Mouse (Mus musculus) lung, embryonic 15.5 days (tissue): ENCODE data around the gene Nlrc3. TPM values are rescaled to one million over a fixed set of nuclear protein-coding genes. Genes with fewer than 3 reads are reported as not detected.
A peak's percentile ranks its signal among the peaks of the same experiment; 100 is the strongest.

ENCODE experiments used
- ATAC-seq: fragments of 200-750 bp; cut with Nextera tagmentation; 2 replicates; pipeline ENCODE4 v1.8.0; 2017; ENCODE audit warnings: moderate number of reproducible peaks, borderline replicate concordance; ENCODE audit not compliant: low FRiP score, low TSS enrichment; ENCODE audit errors: extremely low read depth
- H3K27ac ChIP-seq: fragments of 300-500 bp; sonication (generic); 2 replicates; pipeline ENCODE4 v1.5.1; 2015; ENCODE audit warnings: moderate library complexity, mild to moderate bottlenecking, inconsistent platforms
- H3K27me3 ChIP-seq: fragments of 300-500 bp; sonication (generic); 2 replicates; pipeline ENCODE4 v1.6.1; 2015; ENCODE audit warnings: inconsistent platforms
- H3K36me3 ChIP-seq: fragments of 300-500 bp; sonication (generic); 2 replicates; pipeline ENCODE4 v1.6.1; 2015; ENCODE audit warnings: inconsistent platforms
- H3K4me1 ChIP-seq: fragments of 300-500 bp; sonication (generic); 2 replicates; pipeline ENCODE4 v1.6.1; 2015; ENCODE audit warnings: inconsistent platforms
- H3K4me2 ChIP-seq: fragments of 300-500 bp; sonication (generic); 2 replicates; pipeline ENCODE4 v1.6.1; 2015; ENCODE audit warnings: inconsistent platforms, mild to moderate bottlenecking, moderate library complexity
- H3K4me3 ChIP-seq: fragments of 300-500 bp; sonication (generic); 2 replicates; pipeline ENCODE4 v1.5.1; 2015; ENCODE audit warnings: mild to moderate bottlenecking, inconsistent platforms
- H3K9ac ChIP-seq: fragments of 300-500 bp; sonication (generic); 2 replicates; pipeline ENCODE4 v1.6.1; 2015; ENCODE audit warnings: inconsistent platforms
- H3K9me3 ChIP-seq: fragments of 300-500 bp; sonication (generic); 2 replicates; pipeline ENCODE4 v1.6.1; 2016; ENCODE audit warnings: inconsistent platforms
- WGBS: fragments of 180-500 bp; shearing (Covaris S2); methylation state at CpG from one replicate; pipeline ENCODE4 v1.1.7; 2015; 5-methylcytosine and 5-hydroxymethylcytosine counted together
- microRNA-seq: library from miRNA; unstranded; fragments of <30 nt; microRNA quantifications from one replicate; pipeline ENCODE4, GENCODE M21; 2016
- polyA plus RNA-seq: library from polyadenylated mRNA; unstranded; fragments of >200 nt; fragmentation: Nextera tagmentation; extraction: Ambion mirVana; gene quantifications from 2 replicates; pipeline ENCODE4 v1.2.1, GENCODE M21; 2015

The Nlrc3 gene
- polyA plus RNA-seq, 1 experiment from 2014 or later, result 2.0 TPM

- no peaks in the 10 kb centered on the region for H3K9me3 ChIP-seq
- H3K4me2 ChIP-seq, result no peak overlapping the region
- ATAC-seq, result peak; percentile 59; the same call in 1 of the 2 replicates
- H3K27me3 ChIP-seq, result no peaks in the 10 kb centered on the region
- 0 out of 2 replicates have a peak overlapping the region, but pooled peaks have one; percentile 7 for H3K9ac ChIP-seq
- peak overlapping the region; percentile 72 for H3K27ac ChIP-seq
- no peak overlapping the region for H3K4me3 ChIP-seq
- H3K4me1 ChIP-seq, result 0 out of 2 replicates have a peak, but pooled peaks cover 3% of the 10 kb centered on the region
- peaks cover 47% of the 10 kb centered on the region for H3K36me3 ChIP-seq
- WGBS, result 65% methylated on average over 4 of the region's 4 CpGs
Observed at GRCm38 (mm10) chr16:3923966-3924365, 52.5 kb downstream of the Nlrc3 start.

- Histone ChIP-seq H3K27me3 (no peaks in the 10 kb centered on the region), H3K4me2 (no peak overlapping the region), H3K9me3 (no peaks in the 10 kb centered on the region), H3K27ac (peak overlapping the region; percentile 64), H3K4me3 (no peak overlapping the region), H3K4me1 (0 out of 2 replicates have a peak, but pooled peaks cover 3% of the 10 kb centered on the region), H3K36me3 (peaks cover 45% of the 10 kb centered on the region), H3K9ac (no peak overlapping the region)
- ATAC-seq, result no peak
- WGBS, result 61% methylated on average over 3 of the region's 3 CpGs
Observed at GRCm38 (mm10) chr16:3923515-3923914, 52.9 kb downstream of the Nlrc3 start.

GRCm38 (mm10) chr16:3920756-3921155 is 55.7 kb downstream of the Nlrc3 start:
- H3K36me3 ChIP-seq, result peaks cover 42% of the 10 kb centered on the region
- WGBS, result 91% methylated on average over 2 of the region's 2 CpGs

DNA sequence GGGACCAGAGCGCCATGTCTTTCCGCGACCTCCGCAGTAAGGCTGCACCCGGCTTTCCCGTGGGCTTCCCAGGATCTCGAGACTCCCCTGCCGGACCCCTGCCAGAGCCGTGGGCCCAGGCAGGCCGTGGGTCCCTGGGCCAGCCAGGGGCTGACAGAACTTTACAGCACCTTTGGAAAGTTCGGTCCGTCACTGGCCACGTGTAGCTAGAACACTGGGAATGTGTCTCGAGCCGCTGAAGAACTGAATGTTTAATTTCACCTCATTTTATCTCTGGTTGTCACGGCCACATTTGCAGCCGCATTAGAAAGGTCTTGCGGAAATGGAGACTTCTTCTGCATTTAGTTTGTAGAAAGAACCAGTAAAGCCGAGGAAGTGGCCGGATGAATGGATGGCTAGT is 67.3 kb downstream of the Nlrc3 start:
- Histone ChIP-seq H3K4me1 (peaks cover 9% of the 10 kb centered on the region), H3K27ac (peak overlapping the region; percentile 83), H3K4me3 (peak overlapping the region; percentile 63), H3K4me2 (peak overlapping the region; percentile 83), H3K9ac (peak overlapping the region; percentile 67), H3K27me3 (no peaks in the 10 kb centered on the region), H3K9me3 (no peaks in the 10 kb centered on the region), H3K36me3 (peaks cover 35% of the 10 kb centered on the region)
- WGBS, result 3% methylated on average over 20 of the region's 20 CpGs
- ATAC-seq, result no peak

More at GRCm38 (mm10) chr16:3920756-3921155, 55.7 kb downstream of the Nlrc3 start:
- no peak overlapping the region for H3K27ac ChIP-seq
- no peak overlapping the region for H3K4me2 ChIP-seq
- no peak for ATAC-seq
- H3K4me1 ChIP-seq, result 0 out of 2 replicates have a peak, but pooled peaks cover 3% of the 10 kb centered on the region
- no peaks in the 10 kb centered on the region for H3K27me3 ChIP-seq
- H3K9ac ChIP-seq, result no peak overlapping the region
- no peak overlapping the region for H3K4me3 ChIP-seq
- no peaks in the 10 kb centered on the region for H3K9me3 ChIP-seq

DNA sequence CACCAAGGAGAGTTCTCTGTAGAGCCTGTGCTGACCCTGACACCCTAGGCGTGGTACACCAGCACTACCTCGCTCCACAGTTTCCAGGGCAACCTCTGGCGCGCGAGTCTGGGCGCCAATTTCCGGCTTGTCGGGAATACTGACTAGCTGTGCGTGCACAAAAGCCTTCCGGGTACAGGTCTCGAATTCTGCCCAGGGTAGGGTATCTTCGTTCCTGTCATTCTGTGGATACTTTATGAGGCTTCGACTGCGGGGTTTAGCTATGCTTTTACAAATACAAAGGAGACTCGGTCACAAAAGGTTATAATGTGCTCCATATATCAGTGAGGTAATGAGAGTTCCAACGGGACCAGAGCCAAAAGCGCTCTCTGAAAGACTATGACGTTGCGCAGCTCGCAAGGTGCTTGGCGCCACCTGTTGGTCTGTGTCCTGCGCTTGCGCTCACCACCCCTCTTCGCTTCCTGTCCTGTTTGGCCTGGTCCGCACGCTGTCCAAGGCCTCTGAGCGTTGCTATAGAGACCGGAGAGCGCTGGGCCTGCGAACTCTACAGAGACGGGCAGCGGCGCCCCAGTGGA is 67.8 kb downstream of the Nlrc3 start, which contains the start of the genes 1700037C18Rik and Cluap1:
Gene 1700037C18Rik, minus strand, starts transcription at position 153 of the 575 bp plus-strand sequence.
Gene Cluap1, plus strand, starts transcription at position 265 of the 575 bp plus-strand sequence.
- no peaks in the 10 kb centered on the region for H3K27me3 ChIP-seq
- peak within 1 kb of the TSS; percentile 63 for H3K4me3 ChIP-seq
- under 1% methylated on average over 33 of the region's 33 CpGs for WGBS
- H3K9me3 ChIP-seq, result no peaks in the 10 kb centered on the region
- H3K27ac ChIP-seq, result peak within 1 kb of the TSS; percentile 83
- peaks cover 9% of the 10 kb centered on the region for H3K4me1 ChIP-seq
- peak; percentile 98 for ATAC-seq
- peak within 1 kb of the TSS; percentile 83 for H3K4me2 ChIP-seq
- peaks cover 38% of the 10 kb centered on the region for H3K36me3 ChIP-seq
- H3K9ac ChIP-seq, result peak within 1 kb of the TSS; percentile 67

DNA sequence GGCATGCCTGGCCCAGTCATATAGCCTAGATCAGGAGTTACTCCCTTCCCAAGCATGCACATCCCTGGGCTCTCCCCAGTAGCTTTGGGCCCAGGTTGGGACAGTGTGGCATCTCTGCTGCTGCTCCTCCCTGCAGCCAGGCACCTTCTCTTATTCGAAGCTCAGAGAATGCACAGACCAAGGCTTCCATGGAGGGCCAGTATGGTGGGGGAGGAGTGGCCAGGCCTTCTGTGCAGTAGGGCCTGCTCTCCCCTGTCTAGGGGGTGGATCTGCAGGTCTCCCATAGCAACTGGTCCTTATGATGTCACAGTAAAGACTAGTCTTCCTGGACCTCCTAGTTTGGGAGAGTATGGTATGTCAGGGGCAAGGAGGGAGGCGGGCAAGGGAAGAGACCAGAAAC is 69.0 kb downstream of the Nlrc3 start:
- H3K36me3 ChIP-seq, result peaks cover 31% of the 10 kb centered on the region
- no peaks in the 10 kb centered on the region for H3K27me3 ChIP-seq
- no peak overlapping the region for H3K4me3 ChIP-seq
- WGBS, result 58% methylated on average over 2 of the region's 2 CpGs
- H3K9me3 ChIP-seq, result no peaks in the 10 kb centered on the region
- H3K4me1 ChIP-seq, result peaks cover 9% of the 10 kb centered on the region
- no peak overlapping the region for H3K9ac ChIP-seq
- H3K27ac ChIP-seq, result no peak overlapping the region
- H3K4me2 ChIP-seq, result no peak overlapping the region
- no peak for ATAC-seq

DNA sequence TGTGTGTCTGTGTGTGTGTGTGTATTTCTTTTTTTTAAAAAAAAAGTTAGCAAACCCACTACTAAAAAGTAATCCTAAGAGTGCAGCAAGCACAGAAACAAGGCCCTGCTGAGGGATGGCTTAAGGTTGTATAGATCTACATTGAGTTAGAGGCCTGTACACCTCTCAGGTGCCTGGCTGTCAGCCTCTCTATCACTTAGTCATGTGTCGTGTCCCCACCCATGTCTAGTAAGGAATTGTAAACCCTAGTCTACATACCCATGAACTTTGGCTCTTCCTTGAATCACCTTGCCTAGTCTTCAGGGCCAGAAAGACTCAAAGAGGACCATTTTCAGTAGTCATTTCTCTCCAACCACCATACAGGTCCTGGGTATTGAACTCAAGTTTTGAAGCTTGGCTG is 79.9 kb downstream of the Nlrc3 start:
- Histone ChIP-seq H3K9ac (no peak overlapping the region), H3K27me3 (no peaks in the 10 kb centered on the region), H3K4me3 (no peak overlapping the region), H3K27ac (no peak overlapping the region), H3K9me3 (no peaks in the 10 kb centered on the region), H3K36me3 (peaks cover 44% of the 10 kb centered on the region), H3K4me1 (no peaks in the 10 kb centered on the region), H3K4me2 (no peak overlapping the region)
- no peak for ATAC-seq
- 92% methylated on average over 1 of the region's 1 CpGs for WGBS

DNA sequence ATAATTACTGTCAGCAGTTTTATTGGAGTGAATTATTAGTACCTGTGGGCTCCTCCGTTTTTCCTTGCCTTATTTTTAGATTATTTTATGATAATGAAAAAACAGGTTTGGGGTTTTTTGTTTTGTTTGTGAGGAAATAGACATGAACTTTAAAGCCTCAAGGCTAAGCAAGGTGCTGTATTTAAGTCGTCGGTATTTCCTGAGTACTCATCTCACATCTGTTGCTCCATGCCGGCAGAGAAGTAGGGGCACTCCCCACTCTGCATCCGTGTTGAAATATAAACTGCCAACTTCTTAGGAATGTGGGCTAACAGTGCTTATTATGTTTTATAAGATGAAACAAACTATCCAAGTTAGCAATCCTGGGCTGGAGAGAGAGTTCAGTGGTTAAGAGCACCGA is 80.4 kb downstream of the Nlrc3 start:
- Histone ChIP-seq H3K4me2 (no peak overlapping the region), H3K9ac (no peak overlapping the region), H3K4me3 (no peak overlapping the region), H3K27ac (no peak overlapping the region), H3K9me3 (no peaks in the 10 kb centered on the region), H3K27me3 (no peaks in the 10 kb centered on the region), H3K4me1 (no peaks in the 10 kb centered on the region), H3K36me3 (peaks cover 39% of the 10 kb centered on the region)
- 72% methylated on average over 6 of the region's 6 CpGs for WGBS
- ATAC-seq, result no peak

DNA sequence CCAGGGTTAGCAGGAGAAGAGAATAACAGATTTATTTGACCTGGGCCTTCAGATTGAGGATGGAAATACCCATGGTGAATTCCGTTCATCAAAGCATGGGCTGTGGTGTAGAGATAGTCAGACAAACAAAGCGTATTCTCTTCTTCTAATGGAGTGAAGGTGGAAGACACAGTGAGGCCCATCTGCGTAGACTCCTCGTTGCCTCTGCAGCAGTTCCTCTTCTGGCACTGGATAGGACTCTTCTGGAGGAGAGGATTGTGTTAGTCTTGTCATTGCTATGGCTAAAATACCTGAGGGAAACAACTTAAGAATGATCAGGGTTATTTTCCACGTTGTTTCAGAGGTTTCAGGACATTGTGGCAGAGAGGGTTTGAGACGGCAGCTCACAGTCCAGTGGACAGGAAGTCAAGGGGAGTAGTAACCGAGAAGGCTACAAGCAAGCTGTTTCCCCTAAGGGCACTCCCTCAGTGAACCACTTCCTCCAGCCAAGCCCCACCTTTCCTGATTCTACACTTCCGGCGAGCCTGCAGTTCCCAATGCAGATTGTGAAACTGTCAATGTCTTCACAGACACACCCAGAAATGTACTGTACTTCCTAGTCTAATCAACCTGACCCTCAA is 81.1 kb downstream of the Nlrc3 start:
- no peak for ATAC-seq
- WGBS, result 64% methylated on average over 9 of the region's 9 CpGs
- Histone ChIP-seq H3K4me2 (no peak overlapping the region), H3K4me1 (no peaks in the 10 kb centered on the region), H3K27ac (peak overlapping the region; percentile 45), H3K9ac (no peak overlapping the region), H3K27me3 (no peaks in the 10 kb centered on the region), H3K36me3 (peaks cover 32% of the 10 kb centered on the region), H3K4me3 (no peak overlapping the region), H3K9me3 (no peaks in the 10 kb centered on the region)

Small RNAs within 50 kb of the gene (microRNA-seq; reads per million reads assigned to microRNA genes)
- gene Gm23493, result not detected

Other genes with a start within 250 kb of the Nlrc3 start
- gene Zfp263, start 232.5 kb downstream of the Nlrc3 start, polyA plus RNA-seq, result 41.6 and 48.8 TPM in 2 replicates
- not detected in 2 replicates for gene Olfr15, start 145.8 kb downstream of the Nlrc3 start, polyA plus RNA-seq
- 1.1 and 1.3 TPM in 2 replicates for gene Zfp174, start 129.4 kb downstream of the Nlrc3 start, polyA plus RNA-seq
- 46.6 and 49.7 TPM in 2 replicates for gene Naa60, start 104.3 kb downstream of the Nlrc3 start, polyA plus RNA-seq
- 6.4 and 6.8 TPM in 2 replicates for gene Zfp597, start 92.1 kb downstream of the Nlrc3 start, polyA plus RNA-seq
- gene Gm20695, start 92.0 kb downstream of the Nlrc3 start, polyA plus RNA-seq, result 1.1 and 1.4 TPM in 2 replicates
- gene 1700037C18Rik, start 67.9 kb downstream of the Nlrc3 start, polyA plus RNA-seq, result 8.7 and 8.9 TPM in 2 replicates
- 21.7 and 25.6 TPM in 2 replicates for gene Cluap1, start 67.8 kb downstream of the Nlrc3 start, polyA plus RNA-seq
- 17.1 and 18.1 TPM in 2 replicates for gene Slx4, start 27.1 kb upstream of the Nlrc3 start, polyA plus RNA-seq
- 3.1 and 3.4 TPM in 2 replicates for gene Dnase1, start 60.3 kb upstream of the Nlrc3 start, polyA plus RNA-seq
- gene Trap1, start 101.2 kb upstream of the Nlrc3 start, polyA plus RNA-seq, result 86.6 and 87.1 TPM in 2 replicates
- gene Crebbp, start 237.4 kb upstream of the Nlrc3 start, polyA plus RNA-seq, result 27.9 and 30.2 TPM in 2 replicates